Mouse (Mus musculus): ENCODE data around the gene Slc22a8.

Gene Slc22a8

DNA sequence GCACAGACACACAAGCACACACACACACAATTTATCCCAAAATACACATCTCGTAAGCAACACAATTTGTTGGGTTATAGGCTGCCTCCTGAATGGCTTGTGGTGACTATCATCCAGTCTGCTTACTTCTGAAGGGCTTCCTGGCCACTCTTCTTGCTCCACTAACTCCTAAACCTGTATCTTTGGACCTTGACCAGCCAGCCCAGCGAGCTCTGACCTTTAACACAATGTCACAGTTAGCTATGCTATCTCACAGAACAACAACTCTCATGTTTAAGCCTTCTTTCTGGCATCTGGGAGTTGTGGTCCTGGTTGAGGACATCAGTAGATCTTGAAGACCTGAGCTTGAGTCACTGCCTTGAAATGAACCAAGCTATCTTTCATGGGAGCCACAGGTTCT, 8.2 kb downstream of the Slc22a8 start:
- DNase-seq (ENCODE audit: low spot score) = no peak

DNA sequence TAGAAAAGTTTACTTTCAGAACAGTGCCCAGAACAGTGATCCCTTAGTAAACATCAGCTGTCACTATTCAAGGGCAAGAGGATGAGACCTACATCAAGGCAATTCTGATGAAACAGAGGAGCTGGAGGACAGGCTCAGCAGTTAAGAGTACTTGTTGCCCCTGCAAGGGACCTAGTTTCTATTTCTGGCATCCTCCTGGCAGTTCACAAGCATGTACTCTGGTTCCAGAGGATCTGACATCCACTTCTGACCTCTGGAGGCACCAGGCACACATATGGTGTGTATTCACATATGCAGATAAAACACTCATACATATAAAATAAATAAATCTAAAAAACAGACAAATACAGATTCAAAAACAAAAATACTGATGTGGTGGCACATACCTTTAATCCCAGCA, 10.9 kb downstream of the Slc22a8 start:
- DNase-seq (ENCODE audit: low spot score) = no peak

DNA sequence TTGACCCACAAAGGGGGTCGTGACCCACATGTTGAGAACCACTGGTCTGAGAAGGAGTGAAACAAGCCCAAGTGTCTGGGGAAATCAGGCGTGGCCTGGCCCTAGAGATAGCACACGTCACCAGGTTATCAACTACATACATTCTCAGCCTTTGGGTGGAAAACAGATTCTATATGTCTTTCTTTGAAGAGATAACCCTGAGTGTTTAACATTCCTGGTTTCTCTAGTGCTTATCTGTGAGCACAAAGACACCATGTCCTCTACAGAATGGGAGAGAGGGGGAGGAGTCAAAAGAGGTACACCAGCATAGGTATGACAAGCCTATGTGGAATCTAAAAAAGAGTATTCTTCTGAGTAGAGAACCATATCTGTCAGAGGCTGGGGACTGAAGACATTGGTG, 11.9 kb downstream of the Slc22a8 start:
- DNase-seq (ENCODE audit: low spot score) = no peak

DNA sequence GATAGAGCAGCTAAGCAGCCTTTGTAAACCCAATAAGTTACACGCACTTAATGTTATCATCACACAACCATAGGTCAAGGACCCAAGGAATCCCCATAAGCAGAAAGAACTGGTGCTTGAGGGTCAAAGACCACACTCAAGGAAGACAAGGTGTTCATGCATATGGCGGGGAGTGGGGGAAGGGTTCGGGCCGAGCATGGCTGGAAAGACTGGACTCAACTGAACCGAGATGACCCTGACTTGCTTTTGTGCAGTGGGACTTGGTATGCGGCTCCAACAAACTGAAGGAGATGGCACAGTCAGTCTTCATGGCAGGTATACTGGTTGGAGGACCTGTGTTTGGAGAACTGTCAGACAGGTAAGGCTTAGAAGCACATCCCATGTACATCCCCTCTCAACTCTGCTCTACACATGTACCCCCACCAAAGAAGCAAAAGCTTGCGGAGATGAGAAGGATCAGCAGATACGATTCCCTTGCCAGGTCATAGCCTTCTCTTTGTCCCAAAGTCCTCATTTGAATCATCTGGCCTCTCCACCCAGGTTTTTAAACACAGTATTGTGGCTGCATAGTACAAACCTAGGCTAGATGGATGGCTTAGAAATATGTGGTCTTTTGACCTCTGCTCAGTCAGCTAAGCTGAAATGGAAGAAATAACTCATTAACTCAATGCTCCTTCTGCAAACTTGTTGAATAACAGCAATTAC, 13.6 kb downstream of the Slc22a8 start:
- no peak for DNase-seq (ENCODE audit: low spot score)

DNA sequence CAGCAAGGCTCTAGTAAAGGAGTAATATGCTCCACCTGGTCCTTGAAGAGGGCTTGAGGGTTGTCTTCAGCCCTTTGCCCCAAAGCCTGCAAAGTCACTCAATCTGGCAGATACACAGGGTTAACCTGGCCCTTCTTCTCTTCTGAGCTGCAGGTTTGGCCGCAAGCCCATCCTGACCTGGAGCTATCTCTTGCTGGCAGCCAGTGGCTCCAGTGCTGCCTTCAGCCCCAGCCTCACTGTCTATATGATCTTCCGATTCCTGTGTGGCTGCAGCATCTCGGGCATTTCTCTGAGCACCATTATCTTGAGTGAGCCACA, 14.1 kb downstream of the Slc22a8 start:
- no peak for DNase-seq (ENCODE audit: low spot score)

DNA sequence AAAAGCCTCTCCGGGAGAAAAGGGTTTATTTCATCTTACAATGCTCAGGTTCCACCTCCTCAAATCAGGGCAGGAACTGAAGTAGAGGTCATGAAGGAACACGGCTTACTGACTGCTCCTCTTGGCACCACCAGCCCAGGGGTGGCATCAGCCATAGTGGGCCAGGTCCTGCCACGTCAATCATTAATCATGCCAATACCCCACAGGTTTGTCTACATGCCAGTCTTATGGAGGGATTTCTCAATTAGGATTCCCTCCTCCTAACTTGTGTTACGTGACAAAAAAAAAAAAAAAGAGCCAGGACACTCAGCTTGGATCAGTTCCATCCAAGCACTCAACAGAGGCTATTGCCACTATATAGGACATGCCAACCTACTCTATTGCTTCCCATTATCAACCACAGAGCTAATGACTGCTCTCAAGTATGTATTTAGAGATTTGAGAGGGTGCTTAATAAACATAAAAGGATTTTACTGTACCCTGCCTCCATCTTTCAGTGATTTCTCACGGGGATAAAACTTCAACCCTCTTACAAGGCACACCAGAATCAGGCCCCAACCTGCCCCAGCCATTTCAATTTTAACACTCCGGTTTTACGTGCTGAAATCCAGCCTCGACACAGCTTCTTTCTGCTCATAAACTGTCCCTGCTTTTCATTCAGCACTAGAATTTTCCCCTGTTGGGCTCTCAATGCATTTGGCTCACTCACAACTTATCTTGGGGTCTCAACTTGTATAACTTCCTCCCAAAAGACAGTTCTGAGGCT, 20.5 kb downstream of the Slc22a8 start:
- no peak for DNase-seq (ENCODE audit: low spot score)

DNA sequence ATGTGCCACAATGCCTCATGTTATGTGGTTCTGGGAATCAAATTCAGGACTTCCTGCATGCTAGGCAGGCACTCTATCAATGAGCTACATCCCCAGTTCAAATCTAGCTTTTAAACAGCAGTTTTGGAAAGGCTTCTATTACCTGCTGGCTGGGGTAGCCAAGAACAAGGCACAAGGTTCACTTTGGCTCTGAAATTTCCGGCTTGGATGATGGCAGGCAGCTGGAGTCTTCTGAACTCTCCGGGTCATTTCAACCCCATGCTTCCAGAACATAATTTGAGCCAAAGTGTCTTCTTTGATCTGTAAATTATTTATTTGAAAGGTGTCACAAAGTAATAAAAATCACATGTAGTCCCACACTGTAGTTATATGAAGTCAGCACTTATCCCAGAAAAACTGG, 22.1 kb downstream of the Slc22a8 start:
- no peak for DNase-seq (ENCODE audit: low spot score)

DNA sequence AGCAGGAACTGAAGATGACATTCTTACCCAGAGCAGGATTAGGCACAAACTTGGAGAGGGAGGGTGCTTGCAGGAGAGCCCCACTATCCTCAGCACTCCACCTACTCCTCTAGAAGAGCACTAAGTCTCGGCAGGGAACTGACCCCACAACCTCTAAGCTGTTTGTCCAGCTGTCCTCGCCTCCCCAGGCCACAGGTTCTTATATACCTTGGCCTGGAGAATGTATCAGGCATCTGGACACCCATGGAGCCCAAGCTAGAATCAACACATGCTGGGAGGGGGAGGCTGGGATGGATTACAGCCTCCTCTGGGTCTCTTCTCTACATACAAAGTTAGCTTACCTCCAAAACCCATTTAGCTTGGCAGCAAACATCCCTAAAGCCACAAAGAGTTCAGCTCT, 23.3 kb downstream of the Slc22a8 start:
- DNase-seq (ENCODE audit: low spot score) = no peak

DNA sequence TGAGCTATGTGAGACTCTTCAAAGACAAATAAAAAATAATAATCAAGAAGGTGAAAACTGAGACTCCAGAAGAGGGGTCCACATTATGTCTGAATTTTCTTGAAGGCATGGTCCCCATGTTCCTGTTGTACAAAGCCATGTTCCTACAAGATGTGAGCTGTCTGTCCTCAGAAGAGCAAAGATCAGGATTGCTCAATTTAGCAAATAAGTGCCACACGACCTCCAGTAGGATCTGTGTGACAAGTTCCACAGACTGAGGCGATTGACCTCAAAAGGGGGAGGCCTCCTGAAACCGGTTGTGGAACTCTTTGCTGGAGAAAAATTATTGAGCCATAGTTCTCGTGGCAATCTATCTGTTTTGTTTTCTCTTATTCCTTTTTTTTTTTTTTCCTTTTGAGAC, 25.3 kb downstream of the Slc22a8 start:
- DNase-seq (ENCODE audit: low spot score) = no peak

DNA sequence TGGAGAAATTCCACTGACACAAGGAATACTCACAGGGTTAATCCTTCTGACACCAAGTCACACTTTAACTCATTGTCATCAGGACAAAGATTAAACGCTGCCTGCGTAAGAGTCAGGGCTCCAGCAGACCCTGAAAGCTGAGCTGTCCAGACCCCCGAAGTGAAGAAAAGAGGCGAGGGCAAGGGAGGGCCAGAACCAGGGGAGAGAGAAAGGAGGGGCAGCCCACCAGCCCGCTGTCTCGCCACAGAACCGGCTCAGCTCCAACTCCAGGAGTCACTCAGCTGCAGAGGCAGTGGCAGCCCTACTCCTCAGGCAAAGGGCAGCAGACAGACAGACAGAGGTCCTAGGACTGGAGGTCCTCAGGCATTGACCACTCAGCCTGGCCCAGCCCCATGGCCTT, 26.9 kb downstream of the Slc22a8 start, which contains the start of gene Slc22a6:
Gene Slc22a6, plus strand, starts transcription at position 136 of the 400 bp plus-strand sequence.
- DNase-seq (ENCODE audit: low spot score) = no peak

DNA sequence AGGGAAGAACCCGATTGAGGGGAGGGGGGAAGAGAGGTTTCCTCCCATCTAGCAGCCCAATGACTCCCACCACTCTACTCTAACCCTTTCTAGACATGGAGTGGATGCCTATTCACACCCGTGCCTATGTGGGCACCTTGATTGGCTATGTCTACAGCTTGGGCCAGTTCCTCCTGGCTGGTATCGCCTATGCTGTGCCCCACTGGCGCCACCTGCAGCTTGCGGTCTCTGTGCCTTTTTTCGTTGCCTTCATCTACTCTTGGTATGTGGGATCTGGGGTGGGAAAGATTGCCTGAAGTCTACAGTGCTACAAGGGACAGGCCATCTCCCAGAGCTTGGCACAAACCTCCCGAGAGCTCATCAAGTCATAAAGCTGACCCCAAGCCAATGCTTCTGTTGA, 30.0 kb downstream of the Slc22a8 start:
- DNase-seq (ENCODE audit: low spot score) = no peak

DNA sequence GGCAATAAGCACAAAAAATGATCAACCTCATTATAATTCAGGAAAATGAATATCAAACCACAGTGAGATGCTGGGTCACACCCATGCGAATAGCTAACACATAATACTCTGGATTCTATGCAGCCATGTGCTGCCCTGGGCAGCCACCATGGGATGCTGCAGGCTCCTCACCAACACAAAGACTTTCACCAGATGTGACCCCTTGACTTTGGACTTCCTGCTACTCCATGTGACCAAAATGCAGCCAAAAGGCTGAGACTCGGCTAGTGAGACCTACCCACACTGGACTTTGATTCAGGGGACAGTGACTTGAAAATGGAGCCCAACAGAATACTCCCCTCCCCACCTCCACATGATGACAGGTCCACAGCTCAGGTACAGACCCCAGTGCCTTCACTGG, 39.2 kb downstream of the Slc22a8 start:
- DNase-seq (ENCODE audit: low spot score) = no peak

DNA sequence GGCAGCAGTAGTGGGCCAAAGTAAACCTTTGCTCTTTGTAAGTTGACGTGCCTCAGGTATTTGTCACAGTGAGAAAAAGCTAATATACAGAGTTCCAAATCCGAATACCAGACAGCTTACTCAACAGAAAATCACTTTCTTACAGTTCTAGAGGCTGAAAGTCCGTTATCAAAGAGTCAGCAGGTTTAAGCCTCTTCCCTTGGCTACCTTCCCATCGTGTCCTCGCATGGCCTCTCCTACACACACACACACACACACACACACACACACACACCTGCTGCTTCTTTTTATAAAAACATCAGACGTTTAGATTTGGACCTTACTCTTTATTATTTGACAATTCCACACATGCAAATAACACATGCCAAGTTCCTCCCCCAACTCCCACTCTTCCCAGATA, 39.8 kb downstream of the Slc22a8 start:
- DNase-seq (ENCODE audit: low spot score) = no peak

DNA sequence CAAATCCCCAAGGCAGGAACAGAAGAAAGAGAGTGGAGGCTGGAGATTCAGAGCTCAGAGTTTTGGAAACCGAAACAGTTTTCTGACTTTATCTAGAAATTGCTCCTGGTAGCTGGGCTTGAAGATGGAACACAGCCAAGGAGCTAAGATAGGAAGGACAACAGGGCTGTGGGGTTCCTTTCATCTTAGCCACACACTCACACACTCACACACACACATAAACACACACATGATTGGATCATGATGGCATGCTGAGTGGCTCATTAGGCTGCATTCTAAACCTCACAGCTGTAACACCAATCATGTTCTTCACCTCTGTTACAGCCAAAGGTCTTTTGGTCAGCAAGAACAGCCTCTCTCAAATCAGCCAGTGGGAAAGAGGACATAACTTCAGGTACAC, 41.0 kb downstream of the Slc22a8 start:
- DNase-seq (ENCODE audit: low spot score) = no peak

DNA sequence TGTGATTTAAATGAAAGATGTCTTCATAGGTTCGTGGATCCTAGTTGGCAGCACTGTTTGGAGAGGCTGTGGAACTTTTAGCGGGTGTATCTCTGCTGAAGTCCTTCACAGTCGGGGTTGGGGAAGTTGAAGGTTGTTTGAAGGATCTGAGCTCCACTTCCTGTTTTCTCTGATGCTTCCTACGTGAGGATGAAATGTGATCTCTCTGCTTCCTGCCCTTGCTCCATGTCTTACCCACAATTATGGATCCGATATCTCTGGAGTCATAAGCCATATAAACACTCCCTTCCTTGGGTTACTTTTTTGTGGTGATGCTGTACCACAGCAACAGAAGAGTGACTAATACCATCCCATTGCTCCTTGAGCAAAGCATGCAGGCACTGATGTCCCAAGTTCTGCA, 51.0 kb downstream of the Slc22a8 start:
- DNase-seq (ENCODE audit: low spot score) = no peak

DNA sequence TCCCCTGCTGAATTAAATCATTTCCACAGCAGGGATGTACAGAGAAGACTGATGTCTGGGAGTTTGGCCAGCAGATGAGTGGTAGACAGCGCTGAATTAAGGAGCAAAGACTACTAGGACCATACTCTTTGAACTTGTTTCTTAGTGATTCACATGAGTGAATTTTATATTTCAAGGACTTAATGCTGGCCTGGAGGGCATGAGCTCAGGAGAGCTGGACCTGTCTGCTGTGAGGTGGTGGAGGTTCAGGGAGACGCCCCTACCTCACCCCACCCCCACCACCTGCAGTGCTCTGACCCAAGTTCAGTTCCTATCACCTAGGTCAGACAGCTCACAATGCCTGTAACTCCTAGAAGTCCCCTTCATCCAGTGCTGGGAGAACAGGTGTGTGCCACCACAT, 55.3 kb downstream of the Slc22a8 start:
- DNase-seq (ENCODE audit: low spot score) = no peak

DNA sequence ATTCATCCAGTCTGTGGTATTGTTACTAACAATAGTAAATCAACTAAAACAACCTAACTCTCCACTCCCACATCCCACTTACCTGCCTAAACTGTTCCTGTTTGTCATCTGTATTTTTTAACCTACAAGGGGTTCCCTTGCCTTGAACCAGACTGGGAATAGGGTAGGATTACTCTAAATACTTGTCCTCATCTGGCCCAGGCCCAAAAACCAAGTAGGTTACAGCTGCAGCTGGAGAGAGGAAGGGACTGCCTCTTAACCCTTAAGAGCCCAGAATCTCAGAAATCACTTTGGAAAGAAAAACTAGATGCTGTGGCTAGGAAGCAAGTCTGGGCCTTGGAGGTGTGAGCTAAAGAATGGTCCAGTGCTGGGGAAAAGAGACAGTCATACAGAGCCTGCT, 64.8 kb downstream of the Slc22a8 start:
- no peak for DNase-seq (ENCODE audit: low spot score)

DNA sequence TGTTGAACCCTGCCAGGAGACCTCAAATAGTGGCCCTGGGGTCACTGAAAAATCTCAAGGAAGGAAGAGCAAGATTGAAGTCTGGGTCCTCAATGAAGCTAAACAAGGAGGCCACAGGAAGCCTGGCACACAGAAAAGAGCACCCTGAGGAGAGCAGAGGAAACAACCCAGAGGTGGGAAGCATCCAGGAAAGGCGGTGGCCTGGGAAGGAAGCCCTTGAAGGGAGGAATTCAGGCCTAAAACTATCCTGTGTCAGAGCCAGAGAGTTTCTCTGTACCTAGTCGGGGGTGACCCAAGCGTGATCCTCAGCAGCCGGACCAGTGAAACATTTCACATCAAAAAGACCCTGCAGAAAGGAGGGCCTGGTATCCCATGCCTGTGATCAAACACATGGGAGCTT, 65.3 kb downstream of the Slc22a8 start:
- DNase-seq (ENCODE audit: low spot score) = no peak

Measured in ovary, postnatal 36 days (tissue).